In the genomic region with DNA sequence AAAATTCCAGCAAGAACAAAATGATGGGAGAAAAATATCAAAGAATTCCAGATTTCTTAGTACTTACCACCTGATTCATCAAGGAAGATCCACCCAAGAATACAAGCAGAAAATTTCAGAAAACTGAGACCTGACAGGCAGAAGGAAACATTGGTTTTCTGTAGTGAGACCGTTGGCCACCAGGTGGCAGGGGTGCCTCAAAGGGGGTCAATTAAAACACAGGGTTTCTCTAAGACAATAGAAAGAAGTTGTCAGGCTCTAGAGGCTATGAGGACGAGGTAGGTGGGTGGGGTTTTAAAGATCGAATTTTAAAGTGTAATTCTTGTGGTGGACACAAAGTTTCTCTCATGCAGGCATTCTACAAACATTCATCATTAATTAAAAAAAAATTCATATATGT, we compare ENCODE assay signal across 9 mouse cellular contexts. TPM values are rescaled to one million over a fixed set of nuclear protein-coding genes. Genes with fewer than 3 reads are reported as not detected.
DNase-seq lines count a peak whose midpoint lies in the region; ATAC-seq and TF ChIP-seq lines count a peak whose summit lies in the region.
"Had no signal": no experiment of that assay in that cellular context is flagged by ENCODE, and none has a peak within 500 bp of the region (broad histone marks: within the 10 kb centered on the region; RNA-seq: fewer than 3 reads in every experiment).

No protein-coding gene starts in this region.

- H3K27ac ChIP-seq in hindbrain, embryonic 10.5 days = no peak overlapping the region
- no peak overlapping the region for H3K27ac ChIP-seq in hindbrain, embryonic 13.5 days
- no peak overlapping the region for H3K27ac ChIP-seq in ES-E14 (ENCODE audit: insufficient read depth, low read depth, low read length, poor library complexity, severe bottlenecking)
- no peak overlapping the region for H3K27ac ChIP-seq in forebrain, embryonic 16.5 days (ENCODE audit: low read length)
- no peak overlapping the region for H3K27ac ChIP-seq in kidney, postnatal 0 days
- H3K27ac ChIP-seq: limb, embryonic 12.5 days had no signal

- no peaks in the 10 kb centered on the region for H3K4me1 ChIP-seq in hindbrain, embryonic 10.5 days (replicated peaks)
- H3K4me1 ChIP-seq in hindbrain, embryonic 13.5 days (replicated peaks) = no peaks in the 10 kb centered on the region
- H3K4me1 ChIP-seq in ES-E14 (ENCODE audit: control insufficient read depth in 2 of 2, insufficient read depth in 2 of 2, low read length in 2 of 2, poor library complexity in 1 of 2) = no peaks in the 10 kb centered on the region
- no peaks in the 10 kb centered on the region for H3K4me1 ChIP-seq in forebrain, embryonic 16.5 days (replicated peaks; ENCODE audit: control insufficient read depth, insufficient read depth, low read length)
- no peaks in the 10 kb centered on the region for H3K4me1 ChIP-seq in kidney, postnatal 0 days (replicated peaks; ENCODE audit: insufficient read depth, low read length)
- H3K4me1 ChIP-seq: limb, embryonic 12.5 days had no signal

- H3K4me2 ChIP-seq in hindbrain, embryonic 13.5 days = no peak overlapping the region
- no peak overlapping the region for H3K4me2 ChIP-seq in forebrain, embryonic 16.5 days (ENCODE audit: low read length)
- H3K4me2 ChIP-seq in kidney, postnatal 0 days (ENCODE audit: low read length) = no peak overlapping the region
- H3K4me2 ChIP-seq: limb, embryonic 12.5 days had no signal

- no peaks in the 10 kb centered on the region for H3K9me3 ChIP-seq in hindbrain, embryonic 10.5 days
- H3K9me3 ChIP-seq in hindbrain, embryonic 13.5 days = no peaks in the 10 kb centered on the region
- no peaks in the 10 kb centered on the region for H3K9me3 ChIP-seq in ES-E14 (ENCODE audit: control insufficient read depth, insufficient read depth, low read depth, low read length)
- H3K9me3 ChIP-seq in forebrain, embryonic 16.5 days (ENCODE audit: control insufficient read depth, low read length) = no peaks in the 10 kb centered on the region
- H3K9me3 ChIP-seq in kidney, postnatal 0 days (replicated peaks; ENCODE audit: low read length) = no peaks in the 10 kb centered on the region
- H3K9me3 ChIP-seq: limb, embryonic 12.5 days had no signal

- H3K27me3 ChIP-seq in hindbrain, embryonic 10.5 days (ENCODE audit: insufficient read depth, poor library complexity, severe bottlenecking) = no peaks in the 10 kb centered on the region
- no peaks in the 10 kb centered on the region for H3K27me3 ChIP-seq in hindbrain, embryonic 13.5 days
- H3K27me3 ChIP-seq in forebrain, embryonic 16.5 days (replicated peaks; ENCODE audit: control insufficient read depth, insufficient read depth, low read length) = no peaks in the 10 kb centered on the region
- H3K27me3 ChIP-seq in kidney, postnatal 0 days (ENCODE audit: insufficient read depth, low read length) = no peaks in the 10 kb centered on the region
- H3K27me3 ChIP-seq: limb, embryonic 12.5 days had no signal

- WGBS in hindbrain, embryonic 10.5 days = 16% methylated on average over 3 of the region's 3 CpGs
- 21% methylated on average over 3 of the region's 3 CpGs for WGBS in hindbrain, embryonic 13.5 days
- 10% methylated on average over 3 of the region's 3 CpGs for WGBS in forebrain, embryonic 16.5 days
- WGBS in kidney, postnatal 0 days = 8% methylated on average over 3 of the region's 3 CpGs

- H3K9ac ChIP-seq in hindbrain, embryonic 13.5 days = no peak overlapping the region
- no peak overlapping the region for H3K9ac ChIP-seq in ES-E14 (ENCODE audit: insufficient read depth, low read depth, low read length, poor library complexity, severe bottlenecking)
- H3K9ac ChIP-seq in forebrain, embryonic 16.5 days (replicated peaks; ENCODE audit: low read depth, low read length) = no peak overlapping the region
- H3K9ac ChIP-seq in kidney, postnatal 0 days (ENCODE audit: low read depth, low read length) = no peak overlapping the region
- H3K9ac ChIP-seq: limb, embryonic 12.5 days had no signal

- ATAC-seq in hindbrain, embryonic 13.5 days (ENCODE audit: low FRiP score) = no peak
- ATAC-seq in forebrain, embryonic 16.5 days = peak; percentile 57; the same call in 1 of the 2 replicates
- ATAC-seq in kidney, postnatal 0 days (replicated peaks; ENCODE audit: low FRiP score, low read depth) = no peak

- DNase-seq in hindbrain, embryonic 10.5 days (ENCODE audit: low spot score) = peak; percentile 46
- DNase-seq in ES-E14 (ENCODE audit: low read depth, low spot score) = peak; percentile 35
- DNase-seq in cerebellum, adult 11 months = peak; percentile 27
- DNase-seq in kidney, postnatal 0 days (ENCODE audit: low spot score) = peak; percentile 82
- peak; percentile 47 for DNase-seq in lung, postnatal 25 days (ENCODE audit: low spot score)
- peak; percentile 25 for DNase-seq in skeletal muscle tissue, adult 2 months (ENCODE audit: low read depth, low spot score)

- no peaks in the 10 kb centered on the region for H3K36me3 ChIP-seq in hindbrain, embryonic 10.5 days
- H3K36me3 ChIP-seq in hindbrain, embryonic 13.5 days = no peaks in the 10 kb centered on the region
- no peaks in the 10 kb centered on the region for H3K36me3 ChIP-seq in ES-E14 (ENCODE audit: control insufficient read depth, insufficient read depth, low read length, poor library complexity, severe bottlenecking)
- H3K36me3 ChIP-seq in forebrain, embryonic 16.5 days (ENCODE audit: control insufficient read depth, insufficient read depth) = no peaks in the 10 kb centered on the region
- no peaks in the 10 kb centered on the region for H3K36me3 ChIP-seq in kidney, postnatal 0 days (ENCODE audit: insufficient read depth, low read length)
- H3K36me3 ChIP-seq: limb, embryonic 12.5 days had no signal

- H3K4me3 ChIP-seq in hindbrain, embryonic 10.5 days = no peak overlapping the region
- H3K4me3 ChIP-seq in hindbrain, embryonic 13.5 days = no peak overlapping the region
- H3K4me3 ChIP-seq in ES-E14 (ENCODE audit: insufficient read depth in 1 of 2, low read depth in 1 of 2, low read length in 2 of 2, poor library complexity in 1 of 2, severe bottlenecking in 1 of 2) = no peak overlapping the region
- no peak overlapping the region for H3K4me3 ChIP-seq in forebrain, embryonic 16.5 days (replicated peaks; ENCODE audit: low read length)
- H3K4me3 ChIP-seq in kidney, postnatal 0 days (replicated peaks; ENCODE audit: low read depth, low read length) = no peak overlapping the region
- H3K4me3 ChIP-seq: limb, embryonic 12.5 days had no signal

- in situ Hi-C loops in ES-E14 (cut with MboI; ENCODE audit: low sequenced_read_pairs in 2 of 2, unreplicated experiment in 2 of 2) = no loop called here

- TF ChIP-seq CTCF in kidney, postnatal 0 days (IDR thresholded peaks at IDR 0.05; ENCODE audit: low read depth) = peak; percentile 90

TF ChIP-seq in ES-E14, 5 proteins besides CTCF, POLR2A, EP300 and RAD21:
- TF ChIP-seq HCFC1 (IDR thresholded peaks at IDR 0.05; ENCODE audit: borderline replicate concordance, insufficient read depth, low read length) = no peak
- TF ChIP-seq ZNF384 (IDR thresholded peaks at IDR 0.05; ENCODE audit: low read depth, low read length) = no peak
- no peak for TF ChIP-seq MAFK (IDR thresholded peaks at IDR 0.05; ENCODE audit: insufficient read depth, low read depth, low read length)
- no peak for TF ChIP-seq ZC3H11A (IDR thresholded peaks at IDR 0.05; ENCODE audit: borderline replicate concordance, low read depth, low read length)
- no peak for TF ChIP-seq CHD2 (IDR thresholded peaks at IDR 0.05; ENCODE audit: low read depth, low read length)

RNA-seq across cellular contexts. Expression of a gene that starts 41.7 kb away (rescaled TPM):
- polyA plus RNA-seq in hindbrain, embryonic 10.5 days (2016; fragmentation: Nextera tagmentation; extraction: Ambion mirVana) = 10.9 and 14.5 TPM in 2 replicates
- 26.8 and 27.3 TPM in 2 replicates for polyA plus RNA-seq in hindbrain, embryonic 13.5 days (2015; fragmentation: Nextera tagmentation; extraction: Ambion mirVana)
- total RNA-seq in ES-E14 (2012; rRNA removed) = 2.0 and 2.2 TPM in 2 replicates
- 30.6 and 32.0 TPM in 2 replicates for polyA plus RNA-seq in forebrain, embryonic 16.5 days (2015; fragmentation: Nextera tagmentation; extraction: Ambion mirVana)
- polyA plus RNA-seq in kidney, postnatal 0 days (2015; fragmentation: Nextera tagmentation; extraction: Ambion mirVana) = 270 and 317 TPM in 2 replicates

Comparison
In these comparisons a context has a peak if more than half of its experiments do, and no peak if none do; other contexts are left out.
1. DNase-seq: peak in every context shown above with its lines; median percentile 82 in kidney, postnatal 0 days; 47 in lung, postnatal 25 days; 46 in hindbrain, embryonic 10.5 days; 35 in ES-E14; 27 in cerebellum, adult 11 months; 25 in skeletal muscle tissue, adult 2 months.